Mouse (Mus musculus) gastrocnemius, postnatal 10 days (tissue): ENCODE data around the gene Ihh. TPM values are rescaled to one million over a fixed set of nuclear protein-coding genes. Genes with fewer than 3 reads are reported as not detected.

ENCODE experiments used
- DNase-seq: peaks from one replicate; pipeline ENCODE4 v3.0.0; 2021; ENCODE audit warnings: mixed read lengths
- microRNA-seq, 2 experiments: library from miRNA; unstranded; fragments of <30 nt; microRNA quantifications; one replicate each; pipeline ENCODE4 v1.2.0; 2021
- total RNA-seq, 2 experiments: library from RNA; stranded (reverse); gene quantifications; 2 replicates each; pipeline ENCODE4 v1.2.3; 2021

Ihh gene
- total RNA-seq, 2 experiments from 2014 or later = 0.16 to 0.23 TPM

GRCm38 (mm10) chr1:74947986-74948670 lies 3.3 kb downstream of the Ihh start:
- DNase-seq = peak; percentile 27

DNA sequence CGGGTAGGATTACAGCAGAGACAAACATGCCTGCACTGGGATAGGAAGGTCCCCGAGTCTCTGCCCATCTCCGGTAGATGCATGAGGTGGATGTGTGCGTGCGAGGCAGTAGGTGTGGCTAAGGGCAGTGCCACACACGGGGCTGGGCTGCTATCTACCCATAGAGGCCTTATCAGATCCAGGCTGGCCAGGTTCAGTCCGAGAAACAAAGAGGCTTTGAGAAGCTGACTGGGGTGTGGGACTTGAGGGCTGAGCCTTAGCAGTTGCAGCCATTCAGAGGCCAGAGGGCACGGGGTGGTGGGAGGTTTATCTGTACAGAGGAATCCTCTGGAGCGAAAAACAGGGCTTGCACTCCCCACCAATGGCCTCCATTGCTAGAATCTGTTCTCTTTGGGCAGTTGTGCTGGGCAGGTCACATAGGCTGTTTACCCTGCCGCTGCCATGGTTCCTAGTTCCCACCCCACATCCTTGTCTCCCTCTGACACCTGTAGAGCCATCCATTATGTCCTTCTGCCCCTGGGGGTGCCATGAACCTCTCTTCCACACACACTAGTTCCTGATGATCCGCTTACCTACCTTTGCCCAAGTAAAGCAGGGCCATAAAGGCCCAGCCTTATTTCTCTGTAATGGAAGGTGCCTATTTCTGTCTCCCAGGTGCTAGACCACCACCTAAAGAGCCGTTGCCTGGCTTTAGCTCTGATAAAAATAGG lies 9.7 kb downstream of the Ihh start:
- no peak for DNase-seq

- no peak for DNase-seq
Observed at GRCm38 (mm10) chr1:74939762-74940161, 11.7 kb downstream of the Ihh start.

DNA sequence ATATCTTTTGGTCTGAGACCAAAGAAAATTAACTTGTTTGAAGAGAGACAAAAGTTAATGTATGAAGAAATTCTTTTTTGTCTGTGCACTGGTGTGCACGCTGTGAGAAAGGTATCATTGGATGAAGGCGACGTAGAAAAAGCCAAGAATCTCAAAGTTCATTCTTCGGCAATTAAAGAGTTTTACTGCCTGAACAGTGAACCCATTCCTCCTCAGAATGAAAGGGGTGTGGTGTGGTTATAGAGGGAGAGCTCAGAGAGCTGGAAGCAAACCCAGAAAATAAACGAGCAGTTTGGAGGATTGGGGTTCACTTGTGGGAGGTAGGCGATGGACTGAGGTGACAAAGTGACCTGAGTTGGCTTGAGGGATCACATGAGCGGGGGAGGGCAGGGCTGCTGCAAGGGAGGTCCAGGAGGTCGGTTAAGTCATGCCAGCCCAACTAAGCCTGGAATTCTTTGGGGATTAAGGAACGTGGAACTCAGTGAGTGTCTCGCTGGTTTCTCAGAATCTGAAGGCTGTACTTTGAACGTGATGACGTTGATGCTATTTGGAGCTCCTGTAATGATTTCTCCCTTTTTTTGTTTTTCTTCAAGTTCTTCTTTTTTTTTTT lies 15.1 kb downstream of the Ihh start:
- DNase-seq = no peak

GRCm38 (mm10) chr1:74935402-74935801 lies 16.1 kb downstream of the Ihh start, which contains the start of gene Cfap65:
TSS of gene Cfap65 (minus strand) at chr1:74935599.
- no peak for DNase-seq

GRCm38 (mm10) chr1:74927621-74928296 lies 23.7 kb downstream of the Ihh start:
- no peak for DNase-seq

GRCm38 (mm10) chr1:74926721-74927120 lies 24.8 kb downstream of the Ihh start:
- DNase-seq = peak; percentile 22

- DNase-seq = no peak
Observed at GRCm38 (mm10) chr1:74924464-74924863, 27.0 kb downstream of the Ihh start.

DNA sequence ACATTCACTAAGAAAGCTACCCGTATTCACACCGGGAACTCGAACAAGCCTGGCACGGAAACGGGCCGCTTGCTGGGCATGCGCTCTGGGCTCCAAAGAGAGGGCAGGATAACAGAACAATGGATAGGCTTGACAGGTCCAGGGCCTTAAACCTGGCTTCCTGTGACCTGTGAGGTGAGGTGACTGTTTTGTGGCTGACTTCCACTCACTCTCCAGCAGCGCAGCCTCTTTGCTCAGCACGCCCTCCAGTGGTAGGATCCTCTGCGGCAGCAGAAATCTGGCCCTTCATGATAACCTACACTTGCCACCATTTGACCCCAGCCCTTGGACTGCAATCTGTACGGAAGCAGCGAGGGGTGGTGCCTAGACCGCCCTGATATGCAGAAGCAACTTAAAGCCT lies 35.8 kb downstream of the Ihh start:
- DNase-seq = no peak

DNA sequence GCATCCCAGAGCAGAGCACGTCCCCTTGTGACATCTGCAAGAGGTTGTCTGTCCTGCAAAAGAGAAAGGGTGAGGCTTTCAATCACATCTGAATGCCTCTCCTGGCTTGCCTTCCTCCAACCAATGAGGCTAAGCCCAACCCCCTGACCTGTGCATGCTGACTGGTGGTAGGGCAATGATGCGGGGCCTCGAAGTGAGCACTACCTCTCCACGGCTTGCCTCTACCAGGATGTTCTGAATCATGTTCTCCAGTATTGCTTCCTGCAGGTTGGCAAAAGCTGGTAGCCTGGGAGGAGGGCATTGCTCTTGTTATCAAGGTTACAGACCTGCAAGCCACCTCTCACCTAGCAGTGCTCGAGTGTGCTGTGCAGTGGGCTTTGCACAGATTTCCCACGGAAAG lies 49.3 kb downstream of the Ihh start:
- DNase-seq = no peak

- peak; percentile 58 for DNase-seq
Observed at GRCm38 (mm10) chr1:74901686-74902085, 49.8 kb downstream of the Ihh start.

DNA sequence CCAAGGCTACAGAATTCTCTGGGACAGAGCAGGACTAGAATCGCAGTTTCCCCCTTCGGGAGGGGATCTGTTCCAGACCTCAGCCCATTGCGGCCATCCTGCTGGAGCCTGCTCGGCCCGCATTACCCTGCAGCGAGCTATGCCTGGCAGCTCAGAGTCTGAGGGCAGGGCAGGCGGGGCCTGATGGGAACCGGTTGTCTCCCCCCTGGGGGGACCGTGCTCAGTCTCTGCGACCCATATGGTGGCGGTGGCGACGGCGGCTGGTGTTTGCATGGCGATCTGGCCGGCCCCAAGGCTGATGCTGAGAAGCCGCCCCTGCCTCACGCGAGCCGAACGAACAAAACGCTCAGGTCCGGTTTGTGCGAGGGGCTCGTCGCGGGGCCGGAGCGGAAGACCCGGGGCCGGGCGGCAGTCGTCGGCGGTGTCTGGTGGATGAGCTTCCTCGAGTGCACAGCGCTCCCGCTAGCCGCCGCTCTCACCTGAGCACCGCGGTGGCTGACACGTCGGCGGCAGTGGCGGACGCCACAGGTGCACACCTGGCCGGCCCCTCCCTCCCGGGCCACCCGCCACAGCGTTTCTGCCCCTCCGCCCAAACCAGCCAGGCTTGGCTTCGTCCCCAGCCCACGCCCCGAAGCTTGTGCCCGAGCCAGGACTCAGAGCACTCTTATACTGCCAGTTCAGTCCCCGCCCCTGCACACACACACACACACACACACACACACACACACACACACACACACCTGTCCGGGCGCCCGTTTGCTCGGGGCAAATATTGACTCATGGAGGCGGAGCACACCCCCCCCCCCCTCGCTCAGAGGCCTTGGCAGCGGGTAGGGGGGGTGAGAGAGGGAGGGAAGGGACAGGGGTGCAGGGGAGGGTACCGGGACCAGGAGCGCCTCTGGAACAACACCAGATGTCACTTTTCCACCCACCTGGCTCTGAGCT lies 50.9 kb downstream of the Ihh start:
- no peak for DNase-seq

DNA sequence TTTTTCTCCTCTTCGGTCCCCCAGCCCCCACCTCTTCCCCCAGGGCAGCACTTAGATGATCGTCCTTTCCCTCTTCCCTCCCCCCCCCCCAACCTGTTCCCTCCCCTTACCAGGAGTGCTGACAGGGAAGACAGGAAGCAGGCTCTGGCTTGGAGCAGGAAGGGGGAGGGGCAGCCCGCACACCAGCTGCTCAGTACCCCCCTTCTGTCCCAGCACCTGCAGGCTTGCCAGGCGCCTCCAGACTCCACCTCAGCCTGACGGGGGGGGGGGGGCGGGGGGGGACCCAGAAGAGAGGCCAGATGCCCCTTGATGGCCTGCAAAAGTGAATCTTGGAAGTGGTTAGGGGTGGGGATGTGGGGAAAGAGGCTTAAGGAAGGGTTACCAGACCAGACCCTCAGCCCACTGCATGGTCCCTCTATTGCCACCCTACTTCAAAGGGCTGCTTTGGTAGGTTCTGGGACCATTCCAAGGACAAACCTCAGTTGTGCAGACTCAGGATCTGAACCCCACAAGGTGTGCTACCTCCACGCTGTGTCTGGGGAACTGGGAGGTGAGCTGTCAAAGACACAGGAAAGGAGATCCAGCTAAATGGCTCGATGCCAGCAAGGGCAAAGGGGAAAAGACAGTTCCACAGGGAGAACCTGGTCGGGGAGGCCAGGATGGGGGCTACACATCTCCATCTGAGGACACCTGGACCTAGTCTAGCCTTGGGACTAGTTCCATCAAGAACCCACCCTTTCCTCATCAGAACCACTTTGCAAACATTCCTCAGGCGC lies 52.6 kb downstream of the Ihh start:
- DNase-seq = no peak

- no peak for DNase-seq
Observed at GRCm38 (mm10) chr1:74897976-74898375, 53.5 kb downstream of the Ihh start.

Small RNA genes lying within 50 kb of the gene (microRNA-seq; reads per million reads assigned to microRNA genes)
- gene Mir375 = 4.8 to 9.9 reads per million in 2 experiments

Other genes with a start within 250 kb of the Ihh start
- gene Cyp27a1, start 238.1 kb downstream of the Ihh start, total RNA-seq = 1 to 10 TPM; 8.6 to 8.9 TPM
- gene Prkag3, start 202.5 kb downstream of the Ihh start, total RNA-seq = 10 to 100 TPM; 64.7 to 66.7 TPM
- 1 to 10 TPM in 1 of 2 experiments, under 1 TPM in 1; 0.95 to 1.5 TPM for gene Wnt6, start 179.8 kb downstream of the Ihh start, total RNA-seq
- under 1 TPM in 1 of 2 experiments, not detected in 1; 0.29 TPM for gene Wnt10a, start 160.2 kb downstream of the Ihh start, total RNA-seq
- under 1 TPM; 0.52 to 0.56 TPM for gene Cdk5r2, start 96.7 kb downstream of the Ihh start, total RNA-seq
- not detected for gene Fev, start 66.3 kb downstream of the Ihh start, total RNA-seq
- gene Cryba2, start 58.5 kb downstream of the Ihh start, total RNA-seq = not detected
- gene Cfap65, start 16.1 kb downstream of the Ihh start, total RNA-seq = not detected
- gene Nhej1, start 173.5 kb upstream of the Ihh start, total RNA-seq = 1 to 10 TPM; 4.0 to 5.4 TPM
- not detected for gene Slc23a3, start 182.2 kb upstream of the Ihh start, total RNA-seq
- 10 to 100 TPM; 20.1 to 22.3 TPM for gene Cnppd1, start 191.0 kb upstream of the Ihh start, total RNA-seq
- 10 to 100 TPM; 18.1 to 21.5 TPM for gene Retreg2, start 191.1 kb upstream of the Ihh start, total RNA-seq
- 10 to 100 TPM; 12.4 to 14.0 TPM for gene Zfand2b, start 217.0 kb upstream of the Ihh start, total RNA-seq
- 10 to 100 TPM; 20.8 to 24.2 TPM for gene Abcb6, start 228.7 kb upstream of the Ihh start, total RNA-seq
- gene Ankzf1, start 240.5 kb upstream of the Ihh start, total RNA-seq = 1 to 10 TPM; 6.8 to 9.4 TPM
- 10 to 100 TPM; 50.8 to 51.0 TPM for gene Atg9a, start 240.5 kb upstream of the Ihh start, total RNA-seq